Mouse (Mus musculus) midbrain, postnatal 0 days (tissue): ENCODE measurements around the gene Erf. TPM values are rescaled to one million over a fixed set of nuclear protein-coding genes. Genes with fewer than 3 reads are reported as not detected.

ENCODE experiments used
- ATAC-seq: fragments of 200-750 bp; cut with Nextera tagmentation; 2 replicates; pipeline ENCODE4 v1.8.0; 2017; ENCODE audit warnings: moderate number of reproducible peaks, mild to moderate bottlenecking, moderate TSS enrichment, moderate library complexity; ENCODE audit not compliant: low FRiP score
- DNase-seq: peaks from one replicate; pipeline ENCODE4 v3.0.0-alpha.2; 2015; ENCODE audit warnings: low spot score
- H3K27ac ChIP-seq: fragments of 300-500 bp; sonication (generic); 2 replicates; pipeline ENCODE4 v1.5.1; 2014; ENCODE audit warnings: low read depth, mild to moderate bottlenecking, low read length, mixed read lengths
- H3K27me3 ChIP-seq: fragments of 300-500 bp; sonication (generic); 2 replicates; pipeline ENCODE4 v1.6.1; 2014; ENCODE audit warnings: low read length, control low read depth, mixed read lengths; ENCODE audit not compliant: insufficient read depth
- H3K36me3 ChIP-seq: fragments of 300-500 bp; sonication (generic); 2 replicates; pipeline ENCODE4 v1.6.1; 2014; ENCODE audit warnings: low read length, control low read depth, mixed read lengths; ENCODE audit not compliant: insufficient read depth
- H3K4me1 ChIP-seq: fragments of 300-500 bp; sonication (generic); 2 replicates; pipeline ENCODE4 v1.6.1; 2014; ENCODE audit warnings: mild to moderate bottlenecking, control low read depth, antibody characterized with exemption, low read length, mixed read lengths; ENCODE audit not compliant: insufficient read depth
- H3K4me2 ChIP-seq: fragments of 300-500 bp; sonication (generic); 2 replicates; pipeline ENCODE4 v1.6.1; 2014; ENCODE audit warnings: low read depth, mild to moderate bottlenecking, low read length, mixed read lengths; ENCODE audit not compliant: poor library complexity, severe bottlenecking
- H3K4me3 ChIP-seq: fragments of 300-500 bp; sonication (generic); 2 replicates; pipeline ENCODE4 v1.5.1; 2014; ENCODE audit warnings: low read depth, mild to moderate bottlenecking, low read length, moderate library complexity
- H3K9ac ChIP-seq: fragments of 300-500 bp; sonication (generic); replicated peaks from 2 replicates; pipeline ENCODE4 v1.6.1; 2014; ENCODE audit warnings: mild to moderate bottlenecking, low read length, moderate library complexity, mixed read lengths; ENCODE audit not compliant: poor library complexity, severe bottlenecking
- H3K9me3 ChIP-seq: fragments of 300-500 bp; sonication (generic); 2 replicates; pipeline ENCODE4 v1.6.1; 2016; ENCODE audit warnings: low read length, control low read depth
- CTCF ChIP-seq: IDR thresholded peaks from 2 replicates; pipeline ENCODE4 v1.5.1; 2016; ENCODE audit warnings: antibody characterized with exemption, mild to moderate bottlenecking
- WGBS: fragments of 180-500 bp; shearing (Covaris S2); extraction: QIAGEN DNeasy Blood & Tissue Kit; methylation state at CpG from one replicate; pipeline ENCODE4 v1.1.7; 2014; 5-methylcytosine and 5-hydroxymethylcytosine counted together
- polyA plus RNA-seq: library from polyadenylated mRNA; unstranded; fragments of >200 nt; fragmentation: Nextera tagmentation; extraction: Ambion mirVana; gene quantifications from 2 replicates; pipeline ENCODE4 v1.2.1, GENCODE M21; 2015
- total RNA-seq: library from RNA; depleted of rRNA; stranded (reverse); fragments of >200 nt; gene quantifications from 2 replicates; pipeline ENCODE4 v1.2.3, GENCODE M21; 2014

Gene Erf
- total and polyA plus RNA-seq, 2 experiments from 2014 or later, result 3.0 to 15.8 TPM

DNA sequence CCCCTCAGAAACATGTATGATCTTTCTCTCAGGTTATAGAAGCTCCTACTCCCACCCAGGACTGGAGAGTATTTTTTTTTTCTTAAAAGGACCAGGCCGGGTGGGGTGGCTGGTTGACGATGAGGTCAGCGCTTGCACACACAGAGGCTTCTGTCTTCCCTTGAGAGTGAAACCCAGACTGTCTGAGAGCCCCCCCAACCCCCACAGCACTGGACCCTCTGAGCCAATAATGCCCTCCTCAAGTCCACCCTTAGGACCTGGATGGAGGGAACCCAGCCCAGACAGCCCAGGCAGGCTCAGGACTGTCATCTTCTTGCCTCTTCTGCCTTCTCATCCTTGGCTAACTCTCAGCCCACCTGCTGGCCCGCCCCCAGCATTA, 3.8 kb downstream of the Erf start:
- ATAC-seq, result no peak
- Histone ChIP-seq H3K4me3 (no peak overlapping the region), H3K27me3 (no peaks in the 10 kb centered on the region), H3K4me2 (peak overlapping the region; percentile 99), H3K9me3 (no peaks in the 10 kb centered on the region), H3K36me3 (no peaks in the 10 kb centered on the region), H3K27ac (peak overlapping the region; percentile 79), H3K4me1 (peaks cover 27% of the 10 kb centered on the region; the same call in 1 of the 2 replicates), H3K9ac (0 out of 2 replicates have a peak overlapping the region, but pooled peaks have one; percentile 42)
- peak; percentile 55 for DNase-seq
- no peak for TF ChIP-seq CTCF
- 45% methylated on average over 4 of the region's 4 CpGs for WGBS

DNA sequence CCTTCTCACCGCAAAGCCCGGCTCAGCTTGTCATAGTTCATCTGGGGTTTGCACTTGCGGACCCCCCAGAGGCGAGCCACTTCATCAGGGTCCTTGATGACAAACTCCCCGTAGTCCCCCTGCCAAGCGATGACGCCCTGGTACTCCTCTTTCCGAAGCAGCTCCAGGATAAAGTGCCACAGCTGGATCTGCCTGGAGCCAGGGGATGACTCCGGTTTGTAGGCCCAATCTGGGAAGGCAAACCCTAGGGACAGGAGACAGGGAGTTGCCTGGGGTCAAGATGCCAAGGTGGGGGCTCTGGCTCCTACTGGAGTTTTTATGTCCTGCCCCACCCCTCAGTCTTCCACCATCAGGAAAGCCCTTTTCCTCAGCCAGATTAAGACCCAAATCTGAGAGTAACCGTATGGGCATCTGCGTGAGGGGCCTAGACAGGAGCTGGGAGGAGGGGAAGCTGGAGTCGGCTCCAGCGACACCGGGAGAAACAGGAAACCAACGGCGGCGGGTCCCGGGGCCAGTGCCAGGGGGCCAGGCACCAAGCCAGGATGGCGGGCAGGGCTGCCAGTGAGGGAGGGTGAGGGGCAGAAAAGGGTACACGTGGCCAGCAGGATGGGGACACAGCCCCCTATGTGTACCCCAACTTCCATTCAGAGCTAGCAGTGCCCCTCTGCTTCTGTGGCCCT, 4.3 kb downstream of the Erf start:
- Histone ChIP-seq H3K4me1 (peaks cover 21% of the 10 kb centered on the region; the same call in 1 of the 2 replicates), H3K27ac (peak overlapping the region; percentile 79), H3K36me3 (no peaks in the 10 kb centered on the region), H3K4me3 (no peak overlapping the region), H3K9me3 (no peaks in the 10 kb centered on the region), H3K9ac (no peak overlapping the region), H3K4me2 (peak overlapping the region; percentile 18), H3K27me3 (no peaks in the 10 kb centered on the region)
- TF ChIP-seq CTCF, result no peak
- DNase-seq, result peak; percentile 32
- WGBS, result 55% methylated on average over 20 of the region's 20 CpGs
- ATAC-seq, result no peak

DNA sequence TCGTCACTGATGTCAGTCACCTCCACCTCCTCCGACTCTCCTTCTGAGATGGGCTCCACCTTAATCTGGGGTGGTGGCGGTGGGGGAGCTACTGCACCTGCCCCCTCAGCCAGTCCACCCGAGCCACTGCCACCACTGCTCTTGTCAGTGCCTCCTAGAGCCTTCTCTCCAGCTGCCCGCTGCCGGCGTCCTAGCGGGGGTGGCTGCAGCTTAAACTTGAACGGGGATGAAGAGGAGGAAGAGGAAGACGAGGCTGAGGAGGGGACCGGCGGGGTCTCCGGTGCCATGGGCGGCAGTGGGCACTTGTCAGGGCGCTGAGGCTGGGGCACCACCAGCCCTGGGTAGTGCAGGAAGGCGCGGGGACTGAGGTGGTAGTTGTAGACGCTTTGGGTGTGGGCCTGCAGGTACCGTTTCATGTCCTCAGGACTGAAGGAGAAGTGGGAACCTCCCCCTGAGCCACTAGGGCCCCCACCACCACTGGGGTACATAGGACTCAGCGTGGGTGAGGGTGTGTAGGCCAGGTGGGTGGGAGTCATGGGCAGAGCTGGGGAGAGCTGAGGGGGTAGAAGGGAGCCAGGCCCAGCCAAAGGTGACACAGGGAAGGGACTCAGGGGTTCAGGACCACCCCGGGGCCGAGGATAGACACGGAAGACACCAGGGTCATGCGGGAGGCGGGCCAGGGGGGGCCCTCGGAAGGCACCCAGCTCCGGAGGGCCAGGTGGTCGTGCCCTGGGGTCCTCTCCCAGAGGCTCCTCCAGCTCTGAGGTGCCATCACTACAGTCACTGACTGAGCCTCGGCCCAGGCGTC, 5.8 kb downstream of the Erf start:
- WGBS, result 88% methylated on average over 28 of the region's 30 CpGs
- Histone ChIP-seq H3K9ac (no peak overlapping the region), H3K9me3 (no peaks in the 10 kb centered on the region), H3K4me2 (no peak overlapping the region), H3K27ac (no peak overlapping the region), H3K36me3 (no peaks in the 10 kb centered on the region), H3K4me3 (no peak overlapping the region), H3K4me1 (peaks cover 19% of the 10 kb centered on the region; the same call in 1 of the 2 replicates), H3K27me3 (no peaks in the 10 kb centered on the region)
- TF ChIP-seq CTCF, result no peak
- DNase-seq (no peak), ATAC-seq (no peak)

DNA sequence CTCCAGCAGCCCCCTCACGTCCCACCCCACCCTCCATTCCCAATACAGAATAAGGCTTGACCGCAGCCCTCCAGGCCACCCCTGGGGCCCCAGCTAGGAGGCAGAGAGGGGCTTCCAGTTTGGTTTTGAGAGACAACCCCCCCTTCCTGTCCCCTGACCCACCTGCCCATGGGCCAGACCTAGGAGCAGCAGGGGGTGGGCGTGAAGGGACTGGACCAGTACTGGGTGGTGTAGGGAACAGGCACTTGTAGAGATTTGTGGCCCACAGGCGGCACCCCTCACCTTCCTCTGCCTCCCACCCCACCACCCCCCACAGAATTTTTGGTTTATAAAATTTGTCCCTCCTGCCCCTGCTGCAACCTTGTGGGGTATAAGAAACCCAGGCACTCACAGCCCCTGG, 7.2 kb downstream of the Erf start:
- ATAC-seq (no peak), DNase-seq (no peak)
- H3K27me3 ChIP-seq, result no peaks in the 10 kb centered on the region
- H3K9me3 ChIP-seq, result no peaks in the 10 kb centered on the region
- H3K36me3 ChIP-seq, result no peaks in the 10 kb centered on the region
- no peak overlapping the region for H3K27ac ChIP-seq
- no peak for TF ChIP-seq CTCF
- 96% methylated on average over 4 of the region's 4 CpGs for WGBS
- H3K4me3 ChIP-seq, result no peak overlapping the region
- peaks cover 14% of the 10 kb centered on the region; the same call in 1 of the 2 replicates for H3K4me1 ChIP-seq
- no peak overlapping the region for H3K4me2 ChIP-seq
- H3K9ac ChIP-seq, result no peak overlapping the region

DNA sequence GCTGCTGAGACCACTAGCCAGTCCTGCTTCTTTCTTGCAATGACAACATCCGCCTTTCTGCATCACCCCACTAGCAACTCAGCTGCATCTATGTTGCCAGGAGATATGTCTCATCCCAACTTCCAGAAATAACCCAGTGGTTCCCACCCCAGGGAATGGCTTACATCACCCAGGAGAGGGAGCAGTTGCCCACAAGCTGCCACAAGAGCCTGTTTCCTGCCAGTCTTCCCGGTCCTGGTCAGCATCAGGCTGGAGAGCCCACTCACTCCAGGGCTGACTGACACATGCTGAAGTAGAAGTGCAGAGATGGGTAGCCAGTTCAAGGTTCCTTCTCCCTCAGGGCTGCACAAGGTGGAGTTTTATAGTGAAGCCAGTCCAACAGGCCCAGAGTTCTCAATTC, 9.5 kb downstream of the Erf start:
- Histone ChIP-seq H3K27ac (no peak overlapping the region), H3K4me1 (peaks cover 6% of the 10 kb centered on the region; the same call in 1 of the 2 replicates), H3K9me3 (no peaks in the 10 kb centered on the region), H3K9ac (no peak overlapping the region), H3K4me2 (no peak overlapping the region), H3K36me3 (no peaks in the 10 kb centered on the region), H3K4me3 (no peak overlapping the region), H3K27me3 (no peaks in the 10 kb centered on the region)
- 25% methylated on average over 2 of the region's 2 CpGs for WGBS
- ATAC-seq, result no peak
- peak; percentile 80 for TF ChIP-seq CTCF
- peak; percentile 67 for DNase-seq

DNA sequence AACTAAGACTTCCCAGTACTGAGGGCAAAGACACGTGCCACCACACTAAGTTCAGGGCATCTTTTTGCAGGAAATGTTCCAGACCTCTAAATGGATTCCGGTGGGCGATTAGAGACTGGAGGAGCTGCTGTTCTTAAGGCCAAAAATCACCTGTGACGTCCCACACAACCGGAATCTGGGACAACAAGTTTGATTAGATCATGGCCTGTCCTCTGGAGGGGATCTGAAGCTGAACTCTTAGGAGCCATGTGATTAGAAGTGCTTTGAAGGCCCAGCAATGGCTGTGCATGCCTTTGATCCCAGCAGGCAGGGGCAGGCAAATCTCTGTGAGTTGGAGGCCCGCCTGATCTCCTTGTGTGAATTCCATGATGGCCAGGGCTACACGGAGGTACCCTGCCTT, 9.9 kb downstream of the Erf start:
- no peak overlapping the region for H3K27ac ChIP-seq
- H3K9me3 ChIP-seq, result no peaks in the 10 kb centered on the region
- no peak overlapping the region for H3K9ac ChIP-seq
- H3K4me2 ChIP-seq, result no peak overlapping the region
- DNase-seq (no peak), ATAC-seq (no peak)
- H3K27me3 ChIP-seq, result no peaks in the 10 kb centered on the region
- TF ChIP-seq CTCF, result no peak
- H3K4me1 ChIP-seq, result peaks cover 10% of the 10 kb centered on the region; the same call in 1 of the 2 replicates
- no peaks in the 10 kb centered on the region for H3K36me3 ChIP-seq
- no peak overlapping the region for H3K4me3 ChIP-seq
- 52% methylated on average over 7 of the region's 7 CpGs for WGBS
